Mouse (Mus musculus): ENCODE data around the gene Rpl9.

GRCm38 (mm10) chr5:65350508-65350907 lies 40.7 kb downstream of the Rpl9 start:
- TF ChIP-seq CTCF (IDR thresholded peaks at IDR 0.05; ENCODE audit: low read depth) (no peak), EP300 (IDR thresholded peaks at IDR 0.05; ENCODE audit: low read depth) (no peak)

Measured in heart, postnatal 0 days (tissue).